Mouse (Mus musculus) kidney, adult 2 months (tissue): ENCODE results near the gene Nav3.

ENCODE experiments used
- CTCF ChIP-seq: fragments of 200-500 bp; conservative IDR thresholded peaks from 2 replicates; pipeline ENCODE4 v1.5.1; 2011; ENCODE audit warnings: low read depth, mild to moderate bottlenecking, control low read depth, low read length, moderate library complexity, mixed read lengths; ENCODE audit not compliant: insufficient read depth, insufficient read length
- POLR2A ChIP-seq: fragments of 200-500 bp; IDR thresholded peaks from one replicate; pipeline ENCODE4 v1.6.1; 2011; ENCODE audit warnings: low read depth, low read length, control low read depth

DNA sequence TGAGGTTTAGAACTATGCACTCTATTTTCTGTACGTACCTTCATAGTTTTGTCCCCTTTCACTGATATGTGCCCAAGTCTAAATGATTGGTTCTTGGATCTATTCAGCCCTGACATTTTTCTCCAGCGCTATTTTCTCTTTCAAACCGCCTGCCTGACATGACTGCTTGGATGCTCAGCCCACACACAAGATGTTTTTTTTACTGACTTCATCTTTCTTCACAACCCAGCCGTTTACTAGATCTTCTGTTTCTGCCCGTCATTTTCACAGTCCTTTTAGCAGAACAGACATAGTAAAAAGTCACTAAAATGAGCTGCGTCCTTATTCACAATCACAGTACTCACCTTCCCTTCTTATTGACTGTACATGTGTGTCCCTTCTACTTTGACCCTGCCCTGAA is 656.8 kb downstream of the Nav3 start:
- TF ChIP-seq POLR2A = no peak
- no peak for TF ChIP-seq CTCF
